Mouse (Mus musculus) stomach, embryonic 16.5 days (tissue): ENCODE measurements at regions not wholly inside any gene's neighbourhood (a gene's known extent, or its start where the extent isn't known, plus 50 kb on each side); places are given as distances from the start of the nearest gene placed in this dataset.

Experiments used
- ATAC-seq: fragments of 200-750 bp; cut with Nextera tagmentation; 2 replicates; pipeline ENCODE4 v1.8.0; 2017; ENCODE audit warnings: moderate number of reproducible peaks, moderate TSS enrichment; ENCODE audit not compliant: insufficient read depth, low FRiP score
- H3K27ac ChIP-seq: fragments of 300-500 bp; sonication (generic); 2 replicates; pipeline ENCODE4 v1.5.1; 2014; ENCODE audit warnings: low read length
- H3K27me3 ChIP-seq: fragments of 300-500 bp; sonication (generic); 2 replicates; pipeline ENCODE4 v1.6.1; 2014; ENCODE audit warnings: low read length, control low read depth, mixed read lengths; ENCODE audit not compliant: control insufficient read depth, insufficient read depth
- H3K36me3 ChIP-seq: fragments of 300-500 bp; sonication (generic); 2 replicates; pipeline ENCODE4 v1.6.1; 2014; ENCODE audit warnings: low read length; ENCODE audit not compliant: control insufficient read depth, insufficient read depth
- H3K4me1 ChIP-seq: fragments of 300-500 bp; sonication (generic); 2 replicates; pipeline ENCODE4 v1.6.1; 2014; ENCODE audit warnings: low read length, control low read depth, mixed read lengths; ENCODE audit not compliant: control insufficient read depth, insufficient read depth
- H3K4me2 ChIP-seq: fragments of 300-500 bp; sonication (generic); 2 replicates; pipeline ENCODE4 v1.6.1; 2014; ENCODE audit warnings: low read depth, low read length, mixed read lengths
- H3K4me3 ChIP-seq: fragments of 300-500 bp; sonication (generic); replicated peaks from 2 replicates; pipeline ENCODE4 v1.5.1; 2014; ENCODE audit warnings: mild to moderate bottlenecking, low read length
- H3K9ac ChIP-seq: fragments of 300-500 bp; sonication (generic); 2 replicates; pipeline ENCODE4 v1.6.1; 2014; ENCODE audit warnings: low read length
- H3K9me3 ChIP-seq: fragments of 300-500 bp; sonication (generic); replicated peaks from 2 replicates; pipeline ENCODE4 v1.6.1; 2016; ENCODE audit warnings: low read length, control low read depth; ENCODE audit not compliant: control insufficient read depth
- WGBS: fragments of 180-500 bp; shearing (Covaris S2); extraction: QIAGEN DNeasy Blood & Tissue Kit; methylation state at CpG from one replicate; pipeline ENCODE4 v1.1.7; 2014; 5-methylcytosine and 5-hydroxymethylcytosine counted together

GRCm38 (mm10) chr3:66646251-66646650, 334.9 kb upstream of the Rsrc1 start:
- WGBS = 19% methylated on average over 4 of the region's 4 CpGs
- no peaks in the 10 kb centered on the region for H3K27me3 ChIP-seq
- no peak overlapping the region for H3K4me3 ChIP-seq
- ATAC-seq = no peak
- no peaks in the 10 kb centered on the region for H3K36me3 ChIP-seq
- no peak overlapping the region for H3K27ac ChIP-seq
- H3K4me1 ChIP-seq = no peaks in the 10 kb centered on the region; the same call in 1 of the 2 replicates
- H3K4me2 ChIP-seq = no peak overlapping the region
- no peak overlapping the region for H3K9ac ChIP-seq
- H3K9me3 ChIP-seq = no peaks in the 10 kb centered on the region

GRCm38 (mm10) chr3:66649271-66649670, 331.9 kb upstream of the Rsrc1 start:
- Histone ChIP-seq H3K27me3 (no peaks in the 10 kb centered on the region), H3K4me1 (no peaks in the 10 kb centered on the region; the same call in 1 of the 2 replicates), H3K27ac (no peak overlapping the region), H3K9ac (no peak overlapping the region), H3K4me3 (no peak overlapping the region), H3K4me2 (no peak overlapping the region), H3K9me3 (no peaks in the 10 kb centered on the region), H3K36me3 (no peaks in the 10 kb centered on the region)
- 91% methylated on average over 4 of the region's 4 CpGs for WGBS
- no peak for ATAC-seq

GRCm38 (mm10) chr3:66650076-66650748, 331.0 kb upstream of the Rsrc1 start:
- ATAC-seq = peak; percentile 29; the same call in 1 of the 2 replicates
- no peaks in the 10 kb centered on the region for H3K9me3 ChIP-seq
- H3K4me3 ChIP-seq = no peak overlapping the region
- no peak overlapping the region for H3K27ac ChIP-seq
- WGBS = 46% methylated on average over 15 of the region's 15 CpGs
- no peaks in the 10 kb centered on the region for H3K27me3 ChIP-seq
- H3K4me1 ChIP-seq = no peaks in the 10 kb centered on the region; the same call in 1 of the 2 replicates
- no peak overlapping the region for H3K9ac ChIP-seq
- no peaks in the 10 kb centered on the region for H3K36me3 ChIP-seq
- 0 out of 2 replicates have a peak overlapping the region, but pooled peaks have one; percentile 0 for H3K4me2 ChIP-seq

GRCm38 (mm10) chr3:66650749-66651472, 330.3 kb upstream of the Rsrc1 start:
- H3K9ac ChIP-seq = no peak overlapping the region
- ATAC-seq = 0 out of 2 replicates have a peak, but pooled peaks have one; percentile 13
- H3K4me2 ChIP-seq = no peak overlapping the region
- H3K36me3 ChIP-seq = no peaks in the 10 kb centered on the region
- no peaks in the 10 kb centered on the region; the same call in 1 of the 2 replicates for H3K4me1 ChIP-seq
- H3K27ac ChIP-seq = no peak overlapping the region
- no peaks in the 10 kb centered on the region for H3K9me3 ChIP-seq
- H3K27me3 ChIP-seq = no peaks in the 10 kb centered on the region
- H3K4me3 ChIP-seq = no peak overlapping the region
- WGBS = 46% methylated on average over 16 of the region's 16 CpGs

GRCm38 (mm10) chr3:66652139-66652846, 328.9 kb upstream of the Rsrc1 start:
- no peaks in the 10 kb centered on the region; the same call in 1 of the 2 replicates for H3K4me1 ChIP-seq
- H3K4me3 ChIP-seq = no peak overlapping the region
- no peaks in the 10 kb centered on the region for H3K36me3 ChIP-seq
- H3K9ac ChIP-seq = no peak overlapping the region
- H3K27me3 ChIP-seq = no peaks in the 10 kb centered on the region
- 83% methylated on average over 7 of the region's 7 CpGs for WGBS
- no peak overlapping the region for H3K4me2 ChIP-seq
- no peaks in the 10 kb centered on the region for H3K9me3 ChIP-seq
- no peak overlapping the region for H3K27ac ChIP-seq
- ATAC-seq = no peak

- WGBS = 90% methylated on average over 2 of the region's 2 CpGs
- no peak overlapping the region for H3K4me2 ChIP-seq
- no peaks in the 10 kb centered on the region for H3K36me3 ChIP-seq
- no peak overlapping the region for H3K4me3 ChIP-seq
- H3K27ac ChIP-seq = no peak overlapping the region
- no peaks in the 10 kb centered on the region for H3K27me3 ChIP-seq
- ATAC-seq = no peak
- H3K4me1 ChIP-seq = no peaks in the 10 kb centered on the region; the same call in 1 of the 2 replicates
- no peaks in the 10 kb centered on the region for H3K9me3 ChIP-seq
- no peak overlapping the region for H3K9ac ChIP-seq
Observed at GRCm38 (mm10) chr3:66653961-66654360, 327.2 kb upstream of the Rsrc1 start.

GRCm38 (mm10) chr3:66654860-66655259, 326.3 kb upstream of the Rsrc1 start:
- Histone ChIP-seq H3K36me3 (no peaks in the 10 kb centered on the region), H3K9ac (no peak overlapping the region), H3K27me3 (no peaks in the 10 kb centered on the region), H3K9me3 (no peaks in the 10 kb centered on the region), H3K4me3 (no peak overlapping the region), H3K27ac (no peak overlapping the region), H3K4me2 (no peak overlapping the region), H3K4me1 (no peaks in the 10 kb centered on the region; the same call in 1 of the 2 replicates)
- 25% methylated on average over 1 of the region's 1 CpGs for WGBS
- no peak for ATAC-seq

- Histone ChIP-seq H3K27ac (no peak overlapping the region), H3K9me3 (no peaks in the 10 kb centered on the region), H3K4me2 (no peak overlapping the region), H3K36me3 (no peaks in the 10 kb centered on the region), H3K27me3 (no peaks in the 10 kb centered on the region), H3K4me1 (no peaks in the 10 kb centered on the region), H3K9ac (no peak overlapping the region), H3K4me3 (no peak overlapping the region)
- ATAC-seq = no peak
- WGBS = 66% methylated on average over 5 of the region's 5 CpGs
Observed at GRCm38 (mm10) chr3:66656458-66656857, 324.7 kb upstream of the Rsrc1 start.

- H3K4me1 ChIP-seq = no peaks in the 10 kb centered on the region
- 23% methylated on average over 5 of the region's 5 CpGs for WGBS
- H3K36me3 ChIP-seq = no peaks in the 10 kb centered on the region
- H3K9me3 ChIP-seq = no peaks in the 10 kb centered on the region
- no peak overlapping the region for H3K4me2 ChIP-seq
- ATAC-seq = no peak
- no peaks in the 10 kb centered on the region for H3K27me3 ChIP-seq
- H3K9ac ChIP-seq = no peak overlapping the region
- no peak overlapping the region for H3K4me3 ChIP-seq
- no peak overlapping the region for H3K27ac ChIP-seq
Observed at GRCm38 (mm10) chr3:66660555-66660954, 320.6 kb upstream of the Rsrc1 start.
